Mouse (Mus musculus) lung, embryonic 16.5 days (tissue): ENCODE measurements around the gene BC030499. TPM values are rescaled to one million over a fixed set of nuclear protein-coding genes. Genes with fewer than 3 reads are reported as not detected.

Experiments
- ATAC-seq: fragments of 200-750 bp; cut with Nextera tagmentation; 2 replicates; pipeline ENCODE4 v1.8.0; 2017; ENCODE audit warnings: low read depth, mild to moderate bottlenecking, moderate library complexity
- H3K27ac ChIP-seq: fragments of 300-500 bp; sonication (generic); 2 replicates; pipeline ENCODE4 v1.5.1; 2014; ENCODE audit warnings: mild to moderate bottlenecking, control low read depth, low read length
- H3K27me3 ChIP-seq: fragments of 300-500 bp; sonication (generic); 2 replicates; pipeline ENCODE4 v1.6.1; 2014; ENCODE audit warnings: low read depth, low read length, mixed read lengths; ENCODE audit not compliant: control insufficient read depth, insufficient read depth
- H3K36me3 ChIP-seq: fragments of 300-500 bp; sonication (generic); 2 replicates; pipeline ENCODE4 v1.6.1; 2014; ENCODE audit warnings: low read length; ENCODE audit not compliant: control insufficient read depth, insufficient read depth
- H3K4me1 ChIP-seq: fragments of 300-500 bp; sonication (generic); replicated peaks from 2 replicates; pipeline ENCODE4 v1.6.1; 2014; ENCODE audit warnings: low read length, mixed read lengths; ENCODE audit not compliant: control insufficient read depth, insufficient read depth
- H3K4me2 ChIP-seq: fragments of 300-500 bp; sonication (generic); 2 replicates; pipeline ENCODE4 v1.6.1; 2014; ENCODE audit warnings: low read depth, low read length, control low read depth
- H3K4me3 ChIP-seq: fragments of 300-500 bp; sonication (generic); 2 replicates; pipeline ENCODE4 v1.5.1; 2014; ENCODE audit warnings: mild to moderate bottlenecking, low read length, control low read depth
- H3K9ac ChIP-seq: fragments of 300-500 bp; sonication (generic); 2 replicates; pipeline ENCODE4 v1.6.1; 2014; ENCODE audit warnings: low read length, control low read depth
- H3K9me3 ChIP-seq: fragments of 300-500 bp; sonication (generic); 2 replicates; pipeline ENCODE4 v1.6.1; 2016; ENCODE audit warnings: low read length; ENCODE audit not compliant: control insufficient read depth
- WGBS: fragments of 180-500 bp; shearing (Covaris S2); extraction: QIAGEN DNeasy Blood & Tissue Kit; methylation state at CpG from one replicate; pipeline ENCODE4 v1.1.7; 2014; 5-methylcytosine and 5-hydroxymethylcytosine counted together
- polyA plus RNA-seq: library from polyadenylated mRNA; unstranded; fragments of >200 nt; fragmentation: Nextera tagmentation; extraction: Ambion mirVana; gene quantifications from 2 replicates; pipeline ENCODE4 v1.2.1, GENCODE M21; 2015

The BC030499 gene
- polyA plus RNA-seq, 1 experiment from 2014 or later, result 0.13 TPM

- Histone ChIP-seq H3K4me1 (no peaks in the 10 kb centered on the region), H3K4me2 (no peak overlapping the region), H3K4me3 (no peak overlapping the region), H3K9me3 (no peaks in the 10 kb centered on the region), H3K36me3 (peaks cover 5% of the 10 kb centered on the region), H3K27me3 (no peaks in the 10 kb centered on the region), H3K27ac (no peak overlapping the region), H3K9ac (no peak overlapping the region)
- ATAC-seq, result no peak
- 95% methylated on average over 6 of the region's 6 CpGs for WGBS
These were observed 3.9 kb downstream of the BC030499 start for GRCm38 (mm10) chr11:78294585-78294984.

GRCm38 (mm10) chr11:78300917-78301316 lies 10.3 kb downstream of the BC030499 start:
- WGBS, result 55% methylated on average over 7 of the region's 7 CpGs
- Histone ChIP-seq H3K4me1 (peaks cover 3% of the 10 kb centered on the region; the same call in 1 of the 2 replicates), H3K27me3 (no peaks in the 10 kb centered on the region), H3K36me3 (peaks cover 14% of the 10 kb centered on the region), H3K9me3 (no peaks in the 10 kb centered on the region), H3K4me3 (peak overlapping the region; percentile 86), H3K27ac (peak overlapping the region; percentile 69), H3K9ac (peak overlapping the region; percentile 87), H3K4me2 (peak overlapping the region; percentile 83)
- peak; percentile 37 for ATAC-seq

- no peaks in the 10 kb centered on the region for H3K27me3 ChIP-seq
- H3K9me3 ChIP-seq, result no peaks in the 10 kb centered on the region
- H3K4me3 ChIP-seq, result peak within 1 kb of the TSS; percentile 86
- ATAC-seq, result peak; percentile 100
- WGBS, result under 1% methylated on average over 49 of the region's 49 CpGs
- H3K4me2 ChIP-seq, result peak within 1 kb of the TSS; percentile 83
- peaks cover 16% of the 10 kb centered on the region for H3K36me3 ChIP-seq
- peaks cover 4% of the 10 kb centered on the region; the same call in 1 of the 2 replicates for H3K4me1 ChIP-seq
- peak within 1 kb of the TSS; percentile 82 for H3K27ac ChIP-seq
- H3K9ac ChIP-seq, result peak within 1 kb of the TSS; percentile 87
These were observed 10.9 kb downstream of the BC030499 start, which contains the start of gene Spag5 for GRCm38 (mm10) chr11:78301357-78302084. Gene Spag5 (plus strand): TSS chr11:78301529.

GRCm38 (mm10) chr11:78305272-78305671 lies 14.6 kb downstream of the BC030499 start:
- Histone ChIP-seq H3K9me3 (no peaks in the 10 kb centered on the region), H3K9ac (no peak overlapping the region), H3K27me3 (no peaks in the 10 kb centered on the region), H3K36me3 (peaks cover 27% of the 10 kb centered on the region), H3K27ac (no peak overlapping the region), H3K4me3 (no peak overlapping the region), H3K4me2 (no peak overlapping the region), H3K4me1 (peaks cover 7% of the 10 kb centered on the region; the same call in 1 of the 2 replicates)
- 82% methylated on average over 4 of the region's 4 CpGs for WGBS
- ATAC-seq, result no peak

GRCm38 (mm10) chr11:78310861-78311511 lies 20.3 kb downstream of the BC030499 start:
- 90% methylated on average over 8 of the region's 8 CpGs for WGBS
- ATAC-seq, result no peak
- Histone ChIP-seq H3K27ac (no peak overlapping the region), H3K9me3 (no peaks in the 10 kb centered on the region), H3K36me3 (peaks cover 44% of the 10 kb centered on the region), H3K4me3 (no peak overlapping the region), H3K4me1 (0 out of 2 replicates have a peak, but pooled peaks cover 4% of the 10 kb centered on the region), H3K4me2 (no peak overlapping the region), H3K27me3 (no peaks in the 10 kb centered on the region), H3K9ac (no peak overlapping the region)

GRCm38 (mm10) chr11:78313662-78314061 lies 23.0 kb downstream of the BC030499 start:
- H3K4me3 ChIP-seq, result no peak overlapping the region
- no peaks in the 10 kb centered on the region for H3K4me1 ChIP-seq
- no peaks in the 10 kb centered on the region for H3K9me3 ChIP-seq
- 92% methylated on average over 2 of the region's 2 CpGs for WGBS
- no peaks in the 10 kb centered on the region for H3K27me3 ChIP-seq
- no peak overlapping the region for H3K4me2 ChIP-seq
- no peak for ATAC-seq
- H3K9ac ChIP-seq, result no peak overlapping the region
- peaks cover 56% of the 10 kb centered on the region for H3K36me3 ChIP-seq
- H3K27ac ChIP-seq, result no peak overlapping the region

GRCm38 (mm10) chr11:78318411-78318810 lies 27.8 kb downstream of the BC030499 start:
- H3K4me1 ChIP-seq, result peaks cover 9% of the 10 kb centered on the region
- H3K9me3 ChIP-seq, result no peaks in the 10 kb centered on the region
- WGBS, result 90% methylated on average over 2 of the region's 2 CpGs
- ATAC-seq, result no peak
- H3K9ac ChIP-seq, result no peak overlapping the region
- no peak overlapping the region for H3K4me2 ChIP-seq
- H3K4me3 ChIP-seq, result no peak overlapping the region
- no peaks in the 10 kb centered on the region for H3K27me3 ChIP-seq
- no peak overlapping the region for H3K27ac ChIP-seq
- peaks cover 60% of the 10 kb centered on the region for H3K36me3 ChIP-seq

GRCm38 (mm10) chr11:78322076-78322831 lies 31.6 kb downstream of the BC030499 start:
- peak; percentile 13 for ATAC-seq
- peaks cover 32% of the 10 kb centered on the region for H3K36me3 ChIP-seq
- H3K4me2 ChIP-seq, result 0 out of 2 replicates have a peak overlapping the region, but pooled peaks have one; percentile 44
- peaks cover 10% of the 10 kb centered on the region for H3K4me1 ChIP-seq
- H3K9ac ChIP-seq, result no peak overlapping the region
- 32% methylated on average over 2 of the region's 2 CpGs for WGBS
- H3K9me3 ChIP-seq, result no peaks in the 10 kb centered on the region
- peak overlapping the region; percentile 60 for H3K27ac ChIP-seq
- no peaks in the 10 kb centered on the region for H3K27me3 ChIP-seq
- H3K4me3 ChIP-seq, result no peak overlapping the region

GRCm38 (mm10) chr11:78322860-78323259 lies 32.2 kb downstream of the BC030499 start, which contains the start of gene Aldoc:
Gene Aldoc (plus strand): TSS chr11:78322968.
- H3K27ac ChIP-seq, result peak within 1 kb of the TSS; percentile 68
- H3K27me3 ChIP-seq, result no peaks in the 10 kb centered on the region
- 6% methylated on average over 15 of the region's 15 CpGs for WGBS
- peaks cover 10% of the 10 kb centered on the region for H3K4me1 ChIP-seq
- 0 out of 2 replicates have a peak within 1 kb of the TSS, but pooled peaks have one; percentile 7 for H3K4me3 ChIP-seq
- H3K9me3 ChIP-seq, result no peaks in the 10 kb centered on the region
- H3K4me2 ChIP-seq, result peak within 1 kb of the TSS; percentile 44
- peaks cover 26% of the 10 kb centered on the region for H3K36me3 ChIP-seq
- peak; percentile 97 for ATAC-seq
- H3K9ac ChIP-seq, result no peak within 1 kb of the TSS
